Mouse (Mus musculus): ENCODE measurements at regions not wholly inside any gene's neighbourhood (a gene's known extent, or its start where the extent isn't known, plus 50 kb on each side); places are given as distances from the start of the nearest gene placed in this dataset.
"Not testable (repeated sequence)": the region's sequence is repeated elsewhere in the genome, so short reads cannot be mapped to it uniquely, and the experiment has no call there.

- not testable (repeated sequence) for TF ChIP-seq CTCF (IDR thresholded peaks at IDR 0.05; ENCODE audit: control insufficient read depth, insufficient read depth, insufficient replicate concordance, low read depth, low read length); POLR2A (IDR thresholded peaks at IDR 0.05; ENCODE audit: control insufficient read depth, low read depth, low read length)
These were observed 585.6 kb upstream of the Olfr1507 start for GRCm38 (mm10) chr14:53081024-53081711.

Data from testis, adult 2 months (tissue).